Mouse (Mus musculus) stomach, embryonic 16.5 days (tissue): Measurements from ENCODE around the gene Dscaml1. TPM values are rescaled to one million over a fixed set of nuclear protein-coding genes. Genes with fewer than 3 reads are reported as not detected.

Experiments used
- ATAC-seq: fragments of 200-750 bp; cut with Nextera tagmentation; 2 replicates; pipeline ENCODE4 v1.8.0; 2017; ENCODE audit warnings: moderate number of reproducible peaks, moderate TSS enrichment; ENCODE audit not compliant: insufficient read depth, low FRiP score
- H3K27ac ChIP-seq: fragments of 300-500 bp; sonication (generic); 2 replicates; pipeline ENCODE4 v1.5.1; 2014; ENCODE audit warnings: low read length
- H3K27me3 ChIP-seq: fragments of 300-500 bp; sonication (generic); 2 replicates; pipeline ENCODE4 v1.6.1; 2014; ENCODE audit warnings: low read length, control low read depth, mixed read lengths; ENCODE audit not compliant: control insufficient read depth, insufficient read depth
- H3K36me3 ChIP-seq: fragments of 300-500 bp; sonication (generic); 2 replicates; pipeline ENCODE4 v1.6.1; 2014; ENCODE audit warnings: low read length; ENCODE audit not compliant: control insufficient read depth, insufficient read depth
- H3K4me1 ChIP-seq: fragments of 300-500 bp; sonication (generic); 2 replicates; pipeline ENCODE4 v1.6.1; 2014; ENCODE audit warnings: low read length, control low read depth, mixed read lengths; ENCODE audit not compliant: control insufficient read depth, insufficient read depth
- H3K4me2 ChIP-seq: fragments of 300-500 bp; sonication (generic); 2 replicates; pipeline ENCODE4 v1.6.1; 2014; ENCODE audit warnings: low read depth, low read length, mixed read lengths
- H3K4me3 ChIP-seq: fragments of 300-500 bp; sonication (generic); replicated peaks from 2 replicates; pipeline ENCODE4 v1.5.1; 2014; ENCODE audit warnings: mild to moderate bottlenecking, low read length
- H3K9ac ChIP-seq: fragments of 300-500 bp; sonication (generic); 2 replicates; pipeline ENCODE4 v1.6.1; 2014; ENCODE audit warnings: low read length
- H3K9me3 ChIP-seq: fragments of 300-500 bp; sonication (generic); replicated peaks from 2 replicates; pipeline ENCODE4 v1.6.1; 2016; ENCODE audit warnings: low read length, control low read depth; ENCODE audit not compliant: control insufficient read depth
- WGBS: fragments of 180-500 bp; shearing (Covaris S2); extraction: QIAGEN DNeasy Blood & Tissue Kit; methylation state at CpG from one replicate; pipeline ENCODE4 v1.1.7; 2014; 5-methylcytosine and 5-hydroxymethylcytosine counted together
- polyA plus RNA-seq: library from polyadenylated mRNA; unstranded; fragments of >200 nt; fragmentation: Nextera tagmentation; extraction: Ambion mirVana; gene quantifications from 2 replicates; pipeline ENCODE4 v1.2.1, GENCODE M21; 2015

Dscaml1 gene
- polyA plus RNA-seq, 1 experiment from 2014 or later: 0.30 TPM

DNA sequence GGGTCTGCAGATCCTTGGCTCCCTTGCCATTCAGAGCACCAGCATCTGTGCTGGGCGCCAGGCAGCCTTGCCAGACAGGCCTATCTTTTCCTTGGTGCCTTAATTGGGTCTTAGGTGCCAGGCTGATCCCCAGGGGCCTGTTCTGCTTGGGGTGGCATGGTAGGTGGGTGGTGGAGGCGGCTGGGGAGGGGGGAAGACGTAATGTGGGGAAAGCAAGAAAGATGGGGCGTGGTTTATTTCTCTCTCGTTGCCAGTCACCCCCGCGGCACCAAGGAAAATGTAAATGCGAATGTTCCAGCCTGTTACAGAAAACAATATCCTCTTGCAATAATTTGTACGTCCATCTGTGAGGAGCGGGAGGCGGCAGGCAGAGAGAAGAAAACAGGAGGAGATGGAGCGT, 6.2 kb downstream of the Dscaml1 start:
- Histone ChIP-seq H3K4me3 (no peak overlapping the region), H3K4me1 (peaks cover 3% of the 10 kb centered on the region; the same call in 1 of the 2 replicates), H3K9ac (no peak overlapping the region), H3K27me3 (peaks cover 44% of the 10 kb centered on the region), H3K9me3 (no peaks in the 10 kb centered on the region), H3K36me3 (no peaks in the 10 kb centered on the region), H3K27ac (no peak overlapping the region), H3K4me2 (no peak overlapping the region)
- no peak for ATAC-seq
- WGBS: 75% methylated on average over 12 of the region's 12 CpGs

DNA sequence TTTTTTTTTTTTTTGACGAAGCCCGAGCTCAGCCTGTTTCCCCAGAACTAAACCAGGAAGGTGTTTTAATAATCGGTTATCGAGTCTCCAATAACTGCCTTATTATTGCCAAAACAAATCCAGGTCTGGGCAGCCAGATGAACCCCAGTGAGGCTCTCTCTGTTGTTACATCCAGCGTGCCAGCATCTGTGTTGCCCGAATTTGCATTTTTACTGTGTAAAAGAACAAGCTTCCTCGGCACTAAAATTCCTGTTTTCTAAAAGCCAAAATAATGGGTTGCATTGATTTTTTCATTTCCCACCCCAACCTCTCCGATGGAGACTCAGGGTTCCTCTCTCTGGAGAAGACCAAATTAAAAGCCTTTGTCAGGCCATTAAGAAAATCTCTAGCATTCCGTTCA, 6.7 kb downstream of the Dscaml1 start:
- Histone ChIP-seq H3K27me3 (peaks cover 44% of the 10 kb centered on the region), H3K4me2 (no peak overlapping the region), H3K27ac (no peak overlapping the region), H3K9me3 (no peaks in the 10 kb centered on the region), H3K4me1 (peaks cover 3% of the 10 kb centered on the region; the same call in 1 of the 2 replicates), H3K4me3 (no peak overlapping the region), H3K9ac (no peak overlapping the region), H3K36me3 (no peaks in the 10 kb centered on the region)
- 84% methylated on average over 9 of the region's 9 CpGs for WGBS
- ATAC-seq: no peak

DNA sequence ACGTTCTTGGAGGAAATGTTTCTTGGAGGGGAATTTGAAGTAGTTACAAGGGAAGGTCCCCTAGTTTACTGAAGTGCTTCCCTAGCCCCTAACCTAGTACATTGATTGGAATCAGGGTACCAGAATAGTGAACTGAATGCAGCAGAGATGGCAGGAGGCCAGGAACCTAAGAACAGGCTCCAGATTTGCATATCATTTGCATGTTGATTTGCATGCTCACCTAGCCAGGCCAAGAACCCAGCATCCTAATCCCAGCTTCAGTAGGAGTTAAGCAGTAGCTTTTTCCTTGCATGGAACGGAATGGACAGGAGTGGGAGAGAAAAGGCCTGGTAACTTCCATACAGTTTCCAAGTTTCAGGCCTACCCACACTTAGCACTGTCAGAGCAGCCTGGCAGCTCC, 7.7 kb downstream of the Dscaml1 start:
- H3K9ac ChIP-seq: no peak overlapping the region
- no peak overlapping the region for H3K27ac ChIP-seq
- no peak overlapping the region for H3K4me2 ChIP-seq
- ATAC-seq: no peak
- 75% methylated on average over 2 of the region's 2 CpGs for WGBS
- H3K36me3 ChIP-seq: no peaks in the 10 kb centered on the region
- H3K4me3 ChIP-seq: no peak overlapping the region
- H3K4me1 ChIP-seq: peaks cover 3% of the 10 kb centered on the region; the same call in 1 of the 2 replicates
- H3K9me3 ChIP-seq: no peaks in the 10 kb centered on the region
- peaks cover 37% of the 10 kb centered on the region for H3K27me3 ChIP-seq

DNA sequence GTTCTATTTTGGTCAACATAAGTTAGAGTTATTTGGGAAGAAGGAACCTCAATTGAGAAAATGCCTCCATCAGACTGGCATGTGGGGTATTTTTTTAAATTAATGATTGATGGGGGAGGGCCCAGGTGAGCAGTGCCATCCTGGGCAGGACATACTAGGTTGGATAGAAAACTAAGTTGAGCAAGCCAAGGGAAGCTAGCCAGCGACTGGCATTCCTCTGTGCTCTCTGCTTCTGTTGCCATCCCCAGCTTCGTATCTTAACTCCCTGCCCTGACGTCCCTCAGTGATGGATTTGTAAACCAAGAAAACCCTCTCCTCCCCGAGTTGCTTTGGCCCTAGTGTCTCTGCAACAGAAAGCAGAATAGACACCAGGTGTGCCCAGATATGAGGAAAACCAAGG, 12.6 kb downstream of the Dscaml1 start:
- ATAC-seq: no peak

DNA sequence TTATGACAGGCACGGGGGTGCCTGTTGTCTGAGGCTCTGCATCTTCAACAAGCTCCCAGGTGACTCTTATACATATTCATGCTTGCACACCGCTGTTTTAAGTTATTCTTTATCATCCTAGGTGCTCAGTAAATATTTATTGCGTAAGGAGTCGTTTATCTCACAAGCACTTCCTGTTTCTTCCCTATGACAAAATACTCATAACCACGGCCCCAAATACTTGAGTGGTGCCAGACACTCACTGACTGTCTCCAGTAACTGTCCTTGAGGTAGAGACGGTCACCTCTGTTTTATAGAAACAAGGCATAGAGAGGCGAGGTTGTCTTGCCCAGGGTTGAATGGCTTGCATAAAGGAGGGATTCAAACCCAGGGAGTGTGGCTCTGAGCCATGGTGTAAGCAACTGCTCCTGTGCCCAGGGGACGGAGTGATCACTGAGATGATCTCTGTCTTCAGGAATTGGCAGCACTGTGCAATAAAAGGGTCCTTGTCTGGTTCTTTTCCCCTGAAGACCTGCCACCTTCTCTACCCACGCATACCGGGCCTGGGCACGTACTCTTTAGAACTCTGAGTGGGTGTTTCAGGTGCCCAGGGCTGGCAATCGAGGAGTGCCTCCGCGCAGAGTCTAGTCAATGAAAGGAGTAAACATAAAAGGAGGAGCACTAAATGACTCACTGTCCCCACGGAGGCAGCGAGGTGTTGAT, 13.8 kb downstream of the Dscaml1 start:
- H3K36me3 ChIP-seq: no peaks in the 10 kb centered on the region
- 62% methylated on average over 16 of the region's 16 CpGs for WGBS
- ATAC-seq: no peak
- H3K4me1 ChIP-seq: no peaks in the 10 kb centered on the region
- H3K27ac ChIP-seq: no peak overlapping the region
- H3K4me2 ChIP-seq: no peak overlapping the region
- H3K27me3 ChIP-seq: no peaks in the 10 kb centered on the region
- no peak overlapping the region for H3K9ac ChIP-seq
- H3K9me3 ChIP-seq: no peaks in the 10 kb centered on the region
- H3K4me3 ChIP-seq: no peak overlapping the region

More for the DNA sequence above, 12.6 kb downstream of the Dscaml1 start:
- no peaks in the 10 kb centered on the region for H3K4me1 ChIP-seq
- no peak overlapping the region for H3K27ac ChIP-seq
- no peaks in the 10 kb centered on the region for H3K27me3 ChIP-seq
- H3K9me3 ChIP-seq: no peaks in the 10 kb centered on the region
- no peaks in the 10 kb centered on the region for H3K36me3 ChIP-seq
- no peak overlapping the region for H3K4me2 ChIP-seq
- H3K4me3 ChIP-seq: no peak overlapping the region
- H3K9ac ChIP-seq: no peak overlapping the region
- 50% methylated on average over 4 of the region's 4 CpGs for WGBS

DNA sequence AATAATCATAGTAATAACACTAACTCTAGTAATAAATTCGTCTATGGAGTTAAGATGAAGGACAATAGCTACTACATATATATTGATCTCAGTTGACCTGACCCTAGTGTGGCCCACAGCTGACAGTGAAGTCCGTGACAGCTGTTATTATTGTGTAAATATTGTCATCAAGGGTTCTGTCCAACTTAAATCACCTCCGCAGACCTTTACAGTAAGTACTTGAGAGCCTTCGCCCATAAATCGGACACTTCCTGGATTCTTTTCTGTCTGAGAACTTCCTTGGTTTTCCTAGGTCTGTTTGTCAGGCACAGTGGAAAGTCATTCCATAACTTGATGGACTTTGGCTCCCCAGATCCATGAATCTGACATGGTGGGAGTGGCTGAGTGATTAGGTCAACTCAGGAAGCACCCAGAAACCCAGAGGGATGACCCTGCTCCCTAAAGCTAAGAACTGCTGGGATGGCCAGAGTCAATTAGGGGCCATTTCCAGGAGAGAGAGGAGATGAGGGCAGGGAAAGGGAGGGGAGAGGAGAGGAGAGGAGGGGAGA, 17.9 kb downstream of the Dscaml1 start:
- Histone ChIP-seq H3K4me3 (no peak overlapping the region), H3K9me3 (no peaks in the 10 kb centered on the region), H3K9ac (no peak overlapping the region), H3K27me3 (no peaks in the 10 kb centered on the region), H3K4me2 (no peak overlapping the region), H3K36me3 (no peaks in the 10 kb centered on the region), H3K4me1 (no peaks in the 10 kb centered on the region), H3K27ac (no peak overlapping the region)
- no peak for ATAC-seq
- 63% methylated on average over 5 of the region's 5 CpGs for WGBS

DNA sequence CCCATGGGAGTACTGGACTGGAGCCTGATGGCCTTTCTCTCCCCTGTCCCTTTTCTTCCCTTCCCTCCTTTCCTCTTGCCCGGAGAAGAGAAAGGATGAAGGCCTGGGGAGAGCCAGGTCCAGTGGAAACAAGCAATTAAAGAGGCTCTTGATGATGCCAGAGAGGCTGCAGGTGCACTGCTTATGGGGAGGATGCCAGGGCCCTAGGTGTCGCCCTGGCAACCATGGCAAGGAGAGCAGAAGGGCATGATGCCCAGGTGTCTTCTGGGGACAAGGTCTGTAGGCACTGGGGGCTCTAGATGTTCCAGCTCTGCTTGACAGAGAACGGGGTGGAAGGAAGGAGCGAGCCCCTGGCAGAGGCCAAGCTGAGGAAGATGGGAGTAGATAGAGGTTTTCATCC, 23.2 kb downstream of the Dscaml1 start:
- no peak overlapping the region for H3K27ac ChIP-seq
- no peak for ATAC-seq
- no peaks in the 10 kb centered on the region for H3K36me3 ChIP-seq
- no peak overlapping the region for H3K4me3 ChIP-seq
- no peaks in the 10 kb centered on the region for H3K4me1 ChIP-seq
- no peaks in the 10 kb centered on the region for H3K27me3 ChIP-seq
- no peak overlapping the region for H3K9ac ChIP-seq
- 87% methylated on average over 4 of the region's 4 CpGs for WGBS
- no peak overlapping the region for H3K4me2 ChIP-seq
- no peaks in the 10 kb centered on the region for H3K9me3 ChIP-seq

DNA sequence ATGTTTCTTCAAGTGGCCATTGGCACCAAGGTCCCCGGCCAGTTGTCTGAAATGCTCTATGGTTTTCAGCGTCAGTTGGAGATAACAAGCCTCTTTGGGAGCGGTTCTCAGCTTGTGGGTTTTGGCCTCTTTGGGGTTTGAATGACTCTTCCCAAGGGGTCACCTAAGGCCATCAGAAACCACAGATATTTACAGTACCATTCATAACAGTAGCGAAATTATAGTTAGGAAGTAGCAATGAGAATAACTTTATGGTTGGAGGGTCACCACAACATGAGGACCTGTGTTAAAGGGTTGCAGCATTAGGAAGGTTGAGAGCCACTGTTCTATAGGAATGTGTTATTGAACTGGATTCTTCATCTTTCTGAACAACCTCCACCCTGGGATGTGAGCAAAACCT, 24.9 kb downstream of the Dscaml1 start:
- Histone ChIP-seq H3K27ac (no peak overlapping the region), H3K9me3 (no peaks in the 10 kb centered on the region), H3K9ac (no peak overlapping the region), H3K27me3 (no peaks in the 10 kb centered on the region), H3K4me2 (no peak overlapping the region), H3K4me1 (no peaks in the 10 kb centered on the region), H3K4me3 (no peak overlapping the region), H3K36me3 (no peaks in the 10 kb centered on the region)
- 85% methylated on average over 4 of the region's 4 CpGs for WGBS
- no peak for ATAC-seq

DNA sequence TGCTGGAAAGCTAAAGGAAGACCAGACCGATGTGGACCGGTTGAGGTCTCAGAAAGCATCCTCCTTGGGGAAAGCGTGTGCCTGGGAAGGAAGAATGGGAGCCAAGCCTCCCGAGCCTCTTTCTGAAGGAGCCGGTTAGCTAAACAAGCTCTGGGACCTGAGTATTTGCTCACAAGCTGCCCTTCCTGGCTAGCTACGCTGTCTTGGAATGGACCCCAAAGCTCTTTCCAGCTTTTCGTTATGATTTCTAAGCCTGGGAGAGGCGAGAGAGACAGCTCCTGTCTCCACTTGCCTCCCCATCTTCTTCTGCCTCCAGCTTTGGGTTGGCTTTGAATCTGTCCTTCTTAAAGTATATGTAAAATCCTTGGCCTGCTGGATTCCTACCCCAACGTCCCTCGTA, 27.6 kb downstream of the Dscaml1 start:
- H3K36me3 ChIP-seq: no peaks in the 10 kb centered on the region
- no peaks in the 10 kb centered on the region for H3K27me3 ChIP-seq
- H3K4me1 ChIP-seq: no peaks in the 10 kb centered on the region
- WGBS: 74% methylated on average over 10 of the region's 10 CpGs
- H3K4me3 ChIP-seq: no peak overlapping the region
- H3K9ac ChIP-seq: no peak overlapping the region
- no peak overlapping the region for H3K27ac ChIP-seq
- H3K4me2 ChIP-seq: no peak overlapping the region
- ATAC-seq: no peak
- no peaks in the 10 kb centered on the region for H3K9me3 ChIP-seq
